Mouse (Mus musculus) gonadal fat pad, adult 2 months (tissue): ENCODE results near the gene Hdac11. TPM values are rescaled to one million over a fixed set of nuclear protein-coding genes. Genes with fewer than 3 reads are reported as not detected.

ENCODE experiments used
- DNase-seq: peaks from one replicate; pipeline ENCODE4 v3.0.0-alpha.2; 2012; ENCODE audit warnings: low read depth
- polyA plus RNA-seq: library from polyadenylated mRNA; depleted of rRNA; stranded (reverse); fragments of >200 nt; gene quantifications from 2 replicates; pipeline ENCODE4 v1.2.3, GENCODE M21; 2012

Hdac11 gene
- polyA plus RNA-seq, 1 experiment: 68.7 TPM

DNA sequence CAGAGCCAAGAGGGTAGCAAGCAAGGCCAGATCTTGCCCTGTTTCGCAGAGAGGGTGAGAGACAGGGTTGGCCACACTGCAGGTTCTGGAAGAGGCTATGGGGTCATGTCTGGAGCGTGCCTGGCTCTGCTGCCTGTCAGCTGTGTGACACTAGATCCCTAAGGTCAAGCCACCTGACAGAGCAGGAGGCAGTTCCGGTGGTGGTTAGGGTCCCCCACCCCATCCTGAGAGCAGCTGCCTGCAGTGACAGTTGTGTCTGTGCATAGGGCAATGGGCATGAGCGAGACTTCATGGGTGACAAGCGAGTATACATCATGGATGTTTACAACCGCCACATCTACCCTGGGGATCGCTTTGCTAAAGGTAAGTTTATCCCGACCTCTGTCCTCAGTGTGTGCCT, 12.7 kb downstream of the Hdac11 start:
- no peak for DNase-seq

DNA sequence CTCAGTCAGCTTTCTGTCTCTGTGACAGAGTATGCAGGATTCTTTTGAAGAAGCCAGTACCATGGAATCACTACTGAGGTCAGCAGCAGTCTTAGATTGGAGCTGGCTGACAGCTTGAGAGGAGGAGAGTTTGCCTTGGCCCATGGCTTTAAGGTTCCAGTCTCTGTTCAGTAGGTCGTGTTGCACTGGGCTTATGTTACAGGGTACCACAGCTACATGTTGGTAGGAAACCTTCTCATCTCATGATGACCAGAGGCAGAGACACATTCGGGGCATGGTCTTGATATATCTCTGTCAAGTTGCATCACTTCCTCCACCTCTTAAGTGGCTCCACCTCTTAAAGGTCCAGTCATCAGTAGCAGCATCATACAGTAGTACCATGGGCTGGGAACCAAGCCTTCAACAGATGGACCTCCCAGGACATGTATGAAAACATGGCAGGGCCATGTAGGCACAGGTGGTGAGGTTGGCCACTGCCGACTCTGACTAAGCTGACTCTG, 15.0 kb downstream of the Hdac11 start:
- DNase-seq: no peak

DNA sequence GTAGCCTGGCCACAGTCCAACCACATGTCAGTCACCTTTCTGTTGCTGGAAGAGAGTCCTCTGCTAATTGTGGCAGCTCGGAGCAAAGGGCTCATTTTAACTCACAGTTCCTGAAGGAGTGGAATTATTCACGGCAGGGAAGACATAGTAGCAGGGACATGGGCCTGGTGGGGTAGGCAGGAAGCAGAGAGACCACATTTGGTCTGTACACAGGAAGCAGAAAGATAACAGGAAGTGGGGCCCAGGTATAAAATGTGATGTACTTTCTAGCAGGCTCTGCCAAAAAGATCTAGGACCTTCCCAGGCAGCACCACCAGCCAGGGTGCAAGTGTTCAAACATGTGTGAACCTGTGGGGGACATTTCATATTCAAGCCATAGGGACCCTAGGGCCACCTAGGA, 15.9 kb downstream of the Hdac11 start:
- no peak for DNase-seq

DNA sequence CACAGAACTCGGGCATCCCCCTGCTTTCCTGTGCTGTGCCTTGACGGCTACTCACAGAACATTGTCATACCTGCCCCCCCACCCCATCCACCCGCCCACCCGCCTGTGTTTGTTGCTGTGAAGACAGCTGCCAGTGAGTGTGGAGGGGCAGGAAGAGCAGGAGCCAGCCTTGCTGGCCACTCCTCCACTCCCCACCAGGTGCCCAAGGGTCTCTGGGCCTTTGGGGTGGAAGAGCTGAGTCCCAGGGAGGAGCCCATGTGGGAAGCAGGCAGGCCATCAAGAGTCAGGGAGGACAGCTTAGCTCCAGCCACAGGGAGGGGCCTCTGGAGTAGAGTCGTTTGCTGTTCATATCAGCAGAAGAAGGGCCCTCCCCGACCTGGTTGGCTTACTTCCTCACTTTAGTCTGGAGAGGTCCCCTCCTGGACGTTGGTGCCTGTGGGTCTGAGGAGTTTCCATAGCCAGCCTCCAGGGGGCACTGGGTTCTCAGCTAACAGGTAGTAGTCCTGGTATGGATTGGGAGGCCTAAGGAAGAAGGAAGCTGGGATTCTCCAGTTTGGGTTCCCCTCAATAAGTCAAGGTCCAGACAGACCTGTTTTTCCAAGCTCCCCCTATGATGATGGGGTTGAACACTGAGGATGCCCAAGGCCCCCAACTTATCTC, 16.9 kb downstream of the Hdac11 start:
- DNase-seq: no peak

DNA sequence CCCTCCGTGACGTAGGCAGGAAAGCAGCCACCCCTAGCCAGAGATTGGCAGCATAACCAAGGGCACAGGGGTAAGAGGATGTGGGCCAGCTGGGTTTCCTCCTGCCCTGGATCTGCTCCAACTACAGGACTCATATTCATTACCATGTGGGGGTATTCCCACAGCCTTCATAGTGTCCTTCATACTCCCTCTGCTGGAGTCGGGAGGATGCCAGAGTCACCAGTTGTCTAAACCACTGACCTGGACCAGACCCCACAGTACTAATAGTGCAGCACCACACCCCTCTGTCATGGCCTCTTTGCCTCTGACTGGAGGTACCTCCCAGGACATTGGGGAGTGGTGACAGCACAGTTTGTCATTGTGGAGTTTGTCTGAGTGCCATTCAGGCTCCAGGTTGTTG, 17.7 kb downstream of the Hdac11 start:
- DNase-seq: no peak

DNA sequence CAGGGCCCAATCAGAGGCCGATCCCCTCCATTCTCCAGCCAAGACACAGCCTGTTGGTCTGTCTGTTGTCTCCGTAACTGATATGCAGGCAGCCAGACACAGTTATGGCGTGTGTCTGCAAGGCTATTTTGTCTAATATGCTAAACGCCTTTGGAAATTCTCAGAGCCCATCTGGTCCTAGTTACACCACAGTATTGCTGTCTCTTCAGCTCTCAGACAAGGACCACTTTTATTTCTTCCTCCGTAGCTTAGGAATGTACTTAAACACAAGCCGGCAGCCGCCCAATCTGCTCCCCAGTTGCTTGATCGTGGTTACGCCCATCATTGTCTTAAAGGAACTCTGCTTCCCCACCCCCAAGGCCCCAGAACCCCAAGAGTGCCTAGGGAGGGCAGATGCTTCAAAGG, 24.3 kb downstream of the Hdac11 start:
- no peak for DNase-seq

DNA sequence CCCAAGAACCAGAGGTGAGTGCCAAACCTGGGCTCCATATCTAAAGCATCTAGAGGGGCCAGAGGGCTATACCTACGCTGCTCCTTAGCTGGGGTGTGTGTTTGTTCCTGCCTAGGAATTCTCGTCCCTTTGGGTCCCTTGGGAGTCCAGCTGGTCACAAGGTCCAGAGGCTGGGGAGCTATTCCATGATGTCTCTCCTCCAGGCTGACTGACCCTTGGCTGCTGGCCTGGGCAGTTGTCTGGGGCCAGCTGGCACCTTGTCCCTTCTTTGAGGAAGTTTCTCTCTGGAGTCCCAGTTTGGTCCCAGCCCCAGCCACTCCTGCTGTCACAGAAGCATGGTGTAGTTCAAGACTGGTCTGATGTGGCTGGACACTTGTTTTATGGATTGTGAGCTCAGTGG, 24.9 kb downstream of the Hdac11 start:
- DNase-seq: no peak

DNA sequence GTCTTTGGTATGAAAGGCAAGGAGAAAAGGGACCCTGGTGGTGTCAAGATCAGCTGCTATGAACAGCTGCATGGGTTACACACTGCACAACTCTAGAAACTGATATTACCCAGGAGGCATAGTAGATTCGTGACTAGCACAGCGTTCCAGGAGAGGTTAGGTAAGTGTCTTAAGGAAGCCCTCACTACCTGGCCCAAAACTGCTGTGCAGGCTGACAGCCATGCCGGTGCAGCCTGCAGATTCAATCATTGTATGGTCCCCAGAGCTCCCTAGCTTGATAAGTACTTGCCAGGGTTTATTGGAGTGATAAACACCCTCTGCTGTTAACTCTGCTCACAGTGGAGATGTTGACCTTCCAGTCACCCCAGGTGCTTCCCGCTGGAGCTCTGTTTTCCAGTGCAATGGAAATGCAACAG, 25.6 kb downstream of the Hdac11 start:
- DNase-seq: no peak

DNA sequence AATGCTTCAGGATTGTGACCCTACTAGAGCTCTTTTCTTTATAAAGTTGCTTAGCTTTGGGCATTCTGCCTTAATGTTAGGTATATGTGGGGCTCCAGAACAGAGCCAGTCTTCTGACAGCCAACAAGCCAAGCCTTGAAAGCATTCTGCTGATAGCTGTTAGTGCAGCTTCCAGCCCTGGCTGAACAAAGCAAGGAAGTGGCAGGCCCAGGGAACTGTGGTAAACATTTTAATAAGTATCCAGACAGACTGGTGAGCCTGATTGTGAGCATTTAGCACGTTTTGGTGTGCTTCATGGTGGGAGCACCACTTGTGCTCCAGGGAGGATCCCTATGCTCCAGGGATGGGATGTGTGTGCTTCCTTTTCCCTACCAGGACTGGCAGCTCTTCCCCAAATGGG, 26.6 kb downstream of the Hdac11 start:
- no peak for DNase-seq

DNA sequence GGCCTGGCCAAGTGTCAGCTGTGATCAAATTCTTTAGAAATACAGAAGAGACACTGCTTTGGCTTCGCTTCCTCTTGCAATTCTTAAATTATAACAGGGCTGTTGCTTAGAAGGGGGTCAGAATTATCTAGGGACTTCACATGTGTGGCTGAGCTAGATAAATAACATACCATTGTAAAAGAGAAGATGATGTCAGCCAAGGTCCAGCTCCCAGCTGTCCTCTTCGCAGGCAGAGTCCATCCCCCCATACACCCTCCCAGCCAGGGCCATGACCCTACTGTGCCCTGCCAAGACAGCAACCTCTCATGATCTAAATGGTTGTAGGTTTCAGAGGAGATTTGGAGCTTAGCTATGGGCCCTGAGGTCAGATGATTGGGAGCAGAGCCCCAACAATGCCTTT, 27.5 kb downstream of the Hdac11 start:
- DNase-seq: no peak

DNA sequence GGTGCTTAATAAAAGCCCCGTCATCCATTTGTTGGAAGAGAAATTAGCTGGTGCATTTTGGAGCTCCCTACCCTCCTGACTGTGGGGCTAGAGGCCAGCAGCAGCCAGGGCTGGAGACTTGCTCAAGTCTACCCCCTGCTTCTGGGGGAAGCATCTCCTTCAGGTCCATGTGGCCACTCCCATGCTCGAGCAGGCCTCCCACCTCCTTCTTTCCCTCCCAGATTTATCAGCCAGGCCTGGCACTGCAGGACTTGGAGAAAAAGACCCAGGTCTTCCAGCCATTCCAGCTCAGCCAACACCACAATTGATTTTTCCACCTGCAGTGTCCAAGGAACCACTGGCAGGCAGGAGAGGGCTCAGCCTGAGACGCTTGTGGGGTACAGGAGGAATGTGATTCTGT, 28.3 kb downstream of the Hdac11 start:
- DNase-seq: no peak

DNA sequence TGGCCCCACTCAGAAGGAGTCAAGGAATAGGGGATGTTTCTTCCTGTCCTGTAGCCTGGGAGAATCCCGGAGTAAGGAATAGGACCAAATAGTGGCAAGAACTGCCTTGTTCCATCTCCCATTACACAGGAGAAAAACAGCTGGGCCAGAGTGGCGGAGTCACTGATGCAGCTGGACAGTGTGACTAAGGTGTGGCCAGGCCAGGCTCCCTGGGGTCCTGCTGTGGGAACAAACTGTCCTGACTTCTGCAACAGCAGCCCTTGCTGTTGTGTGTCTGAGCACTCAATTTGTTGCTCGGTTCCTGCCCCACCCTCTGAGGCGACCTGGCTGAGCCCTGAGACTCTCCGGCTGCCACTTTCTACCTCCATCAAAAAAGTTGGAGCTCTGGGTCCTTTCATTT, 29.0 kb downstream of the Hdac11 start:
- no peak for DNase-seq

DNA sequence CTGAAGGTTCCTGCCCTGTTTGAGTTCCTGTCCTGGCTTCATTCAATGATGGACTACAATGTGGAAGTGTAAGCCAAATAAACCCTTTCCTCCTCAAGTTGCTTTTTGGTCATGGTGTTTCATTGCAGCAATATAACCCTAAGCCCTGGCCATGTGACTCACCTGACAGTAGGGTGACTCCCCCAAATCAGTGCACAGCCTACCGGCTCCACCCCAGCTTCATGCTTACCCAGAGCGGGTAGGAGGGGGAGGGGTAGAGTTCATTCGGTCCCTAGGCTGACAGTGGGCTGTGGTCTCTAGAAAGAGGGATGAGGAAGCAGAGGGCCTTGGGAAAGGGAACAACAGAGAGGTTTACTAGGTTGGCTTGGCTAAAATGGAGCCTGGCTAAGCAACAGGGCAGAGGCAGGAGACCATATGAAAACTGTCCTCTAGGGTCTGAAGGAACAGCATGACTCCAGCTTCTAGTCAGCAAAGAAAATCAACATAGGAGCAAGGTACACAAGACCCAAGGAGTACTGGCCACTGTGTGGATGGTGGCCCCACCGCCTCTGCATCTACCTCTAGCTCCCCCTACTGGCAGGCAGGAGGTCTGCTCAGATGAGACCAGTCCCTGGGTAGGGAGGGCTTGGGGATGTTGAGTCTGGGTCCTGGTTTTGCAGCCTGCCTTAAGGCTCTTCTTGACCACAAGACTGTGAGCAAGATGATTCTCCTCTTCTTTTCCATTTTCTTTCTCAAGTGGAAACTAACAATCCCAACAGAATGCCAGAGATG, 29.9 kb downstream of the Hdac11 start:
- no peak for DNase-seq

DNA sequence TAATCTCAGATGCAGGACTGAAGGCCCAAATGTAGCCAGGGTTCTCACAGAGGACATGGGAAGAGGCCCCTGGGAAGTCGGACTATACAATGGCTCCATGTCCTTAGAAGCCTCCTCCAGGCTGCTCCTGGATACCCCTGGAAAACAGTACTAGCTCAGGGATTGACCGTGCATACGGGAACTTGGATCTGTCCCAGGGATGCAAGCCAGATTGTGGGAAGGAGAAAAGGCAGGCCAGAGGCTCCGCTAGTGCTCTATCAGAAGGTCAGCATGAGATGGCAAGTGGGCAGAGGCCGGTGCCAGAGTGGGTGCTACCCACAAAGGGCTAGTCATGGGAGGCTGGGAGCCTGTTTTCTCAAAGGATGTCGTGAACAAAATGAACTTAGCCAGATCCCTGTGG, 30.5 kb downstream of the Hdac11 start:
- no peak for DNase-seq

DNA sequence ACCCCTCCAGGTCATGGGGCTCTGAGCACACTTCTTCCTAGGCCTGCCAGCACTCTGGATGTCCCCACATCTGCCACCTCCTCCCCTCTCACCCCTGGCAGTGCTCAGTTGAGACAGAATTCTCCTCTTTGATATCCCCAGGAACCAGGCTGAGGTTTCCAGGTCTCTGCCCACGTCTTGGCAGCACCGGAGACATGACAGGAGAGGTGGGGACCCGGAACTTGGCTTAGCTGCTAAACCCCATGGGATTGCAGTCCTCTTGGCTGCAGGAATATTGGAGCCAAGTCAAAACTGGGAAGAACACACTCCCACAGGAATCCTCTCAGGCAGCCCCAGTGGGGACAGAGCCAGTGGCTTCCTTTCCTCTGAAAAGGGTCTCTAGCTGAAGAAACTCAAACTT, 31.4 kb downstream of the Hdac11 start:
- DNase-seq: peak; percentile 79

DNA sequence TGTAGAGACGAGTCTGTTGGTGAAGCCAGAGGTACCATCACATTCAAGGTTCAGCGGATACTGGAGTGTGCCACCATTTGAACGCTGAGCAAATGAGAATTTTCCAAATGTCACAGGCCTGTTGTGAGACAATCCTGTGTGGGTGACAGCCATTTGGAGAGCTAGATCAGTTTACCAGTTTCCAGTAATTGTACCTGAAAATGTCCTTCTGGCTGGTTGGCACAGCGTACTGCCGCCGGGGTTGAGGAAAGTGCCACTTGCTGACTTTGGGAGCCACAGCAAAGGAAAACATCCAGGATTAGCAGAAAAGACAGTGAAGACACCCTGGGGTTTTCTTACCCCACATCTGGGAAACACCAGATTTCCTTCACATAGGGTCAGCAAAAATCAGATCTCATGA, 33.5 kb downstream of the Hdac11 start:
- no peak for DNase-seq

DNA sequence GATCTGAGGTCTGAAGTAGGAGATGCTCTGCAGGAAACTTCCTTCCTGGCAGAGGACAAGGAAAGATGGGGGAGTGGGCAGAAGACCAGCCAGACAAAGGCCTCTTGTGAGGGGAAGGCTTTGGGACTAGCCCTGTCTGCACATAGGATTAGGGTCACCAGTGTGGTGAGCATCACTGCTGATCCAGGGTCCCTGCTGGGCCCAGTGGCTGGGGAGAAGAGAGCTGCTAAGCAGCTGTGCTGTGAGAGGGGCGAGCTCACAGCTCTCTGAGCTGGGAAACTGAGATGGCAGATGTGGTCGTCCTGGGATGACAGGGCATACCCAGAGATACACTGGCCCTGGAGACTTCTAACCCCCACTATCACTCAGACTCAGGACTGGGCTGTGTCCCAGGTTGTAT, 35.0 kb downstream of the Hdac11 start:
- DNase-seq: no peak

DNA sequence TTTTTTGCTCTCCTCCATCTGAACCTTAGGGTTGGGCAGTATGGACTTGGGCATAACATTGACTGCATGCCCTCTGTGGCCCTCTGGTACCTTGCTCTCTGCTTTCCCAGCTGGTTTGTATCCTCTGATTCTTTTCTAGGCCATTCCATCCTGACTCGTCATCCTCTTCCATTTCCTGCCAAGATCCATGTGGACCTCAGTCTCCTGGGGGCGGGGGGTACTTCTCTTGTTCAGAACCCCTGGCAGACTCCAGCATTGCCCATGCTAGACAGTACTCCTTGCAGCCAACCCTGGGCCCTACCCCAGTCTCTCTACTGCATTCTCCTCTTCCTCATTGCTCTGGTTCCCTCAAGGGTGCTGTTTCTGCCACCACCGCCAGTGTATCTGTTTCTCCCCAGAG, 36.0 kb downstream of the Hdac11 start:
- no peak for DNase-seq

DNA sequence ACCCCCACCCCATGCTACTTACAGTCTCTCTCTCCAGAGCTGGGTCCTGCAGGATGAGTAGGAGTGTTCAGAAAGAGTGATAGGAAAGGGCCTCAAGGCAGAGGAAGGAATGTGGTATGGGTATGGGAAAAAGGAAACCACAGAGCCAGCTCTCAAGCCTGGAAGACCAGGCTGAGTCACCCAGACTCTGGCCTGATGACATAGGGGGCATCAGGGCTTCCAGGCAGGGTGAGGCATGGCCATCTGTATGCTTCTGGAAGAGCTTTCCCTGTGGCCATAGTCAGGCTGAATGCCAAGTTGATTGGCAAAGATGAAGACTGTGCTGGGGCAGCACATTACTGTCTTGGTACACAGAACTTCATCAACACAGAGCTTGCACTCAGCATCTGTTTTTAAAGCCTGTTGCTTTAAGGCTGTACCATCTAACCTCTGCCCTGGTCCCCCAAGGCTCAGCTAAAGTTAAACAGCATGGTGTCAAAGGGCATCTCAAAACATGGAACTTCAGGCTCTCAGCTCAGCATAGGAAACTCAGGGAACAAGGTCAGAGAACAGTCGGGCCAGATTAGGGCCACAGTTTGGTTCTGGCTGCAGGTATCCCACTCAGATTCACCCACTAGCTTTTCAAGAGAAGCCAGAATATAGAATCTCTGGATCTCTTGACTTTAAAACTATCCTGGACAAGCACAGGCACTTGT, 36.5 kb downstream of the Hdac11 start:
- DNase-seq: no peak

DNA sequence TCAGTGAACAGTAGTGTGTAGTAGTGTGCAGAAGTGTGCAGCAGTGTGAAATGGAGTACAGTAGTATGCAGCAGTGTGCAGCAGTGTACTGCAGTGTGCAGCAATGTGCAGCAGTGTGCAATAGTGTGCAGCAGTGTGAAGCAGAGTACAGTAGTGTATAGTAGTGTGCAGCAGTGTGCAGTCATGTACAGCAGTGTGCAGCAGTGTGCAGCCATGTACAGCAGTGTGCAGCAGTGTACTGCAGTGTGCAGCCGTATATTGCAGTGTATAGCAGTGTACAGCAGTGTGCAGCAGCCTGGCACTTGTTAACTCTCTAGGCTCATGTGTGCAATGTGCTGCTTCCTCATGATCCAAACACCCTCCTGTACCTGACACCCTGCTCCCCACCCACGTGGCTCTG, 42.0 kb downstream of the Hdac11 start:
- no peak for DNase-seq

DNA sequence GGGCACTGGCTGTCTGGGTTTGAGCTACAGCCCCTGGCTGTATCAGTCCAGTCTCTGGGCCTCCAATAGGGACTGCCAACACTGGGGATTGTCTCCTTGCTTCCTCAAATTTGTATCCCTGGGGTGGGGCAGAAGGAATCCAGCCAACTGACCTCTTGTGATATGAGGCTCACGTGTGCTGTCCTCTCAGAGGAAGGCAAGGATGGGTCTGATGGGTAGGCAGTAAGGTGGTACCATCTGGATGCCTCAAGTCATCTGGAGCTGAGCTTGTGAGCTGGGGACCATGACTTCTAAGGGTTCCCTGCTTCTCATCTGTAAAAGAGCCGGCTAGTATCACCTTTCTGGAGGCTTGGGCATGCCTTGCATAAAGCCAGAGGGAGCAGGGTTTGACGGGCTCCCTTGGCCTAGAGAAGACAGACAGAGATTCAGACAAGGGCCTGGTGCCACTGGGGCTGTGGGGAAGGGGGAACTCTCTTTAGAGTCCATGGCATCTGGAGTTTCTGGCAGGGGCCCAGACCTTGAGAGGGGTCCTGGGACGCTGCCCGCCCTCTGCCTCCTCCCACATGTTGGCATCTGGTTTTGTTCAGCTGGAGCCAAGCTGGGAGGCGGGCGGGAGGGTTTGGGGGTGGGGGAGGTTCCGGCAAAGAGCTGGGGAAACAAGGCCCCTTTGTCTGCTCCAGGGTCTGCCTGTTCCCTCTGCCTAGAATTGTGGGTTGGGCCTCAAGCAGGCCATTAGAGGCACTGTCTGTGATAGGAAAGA, 44.1 kb downstream of the Hdac11 start:
- no peak for DNase-seq

DNA sequence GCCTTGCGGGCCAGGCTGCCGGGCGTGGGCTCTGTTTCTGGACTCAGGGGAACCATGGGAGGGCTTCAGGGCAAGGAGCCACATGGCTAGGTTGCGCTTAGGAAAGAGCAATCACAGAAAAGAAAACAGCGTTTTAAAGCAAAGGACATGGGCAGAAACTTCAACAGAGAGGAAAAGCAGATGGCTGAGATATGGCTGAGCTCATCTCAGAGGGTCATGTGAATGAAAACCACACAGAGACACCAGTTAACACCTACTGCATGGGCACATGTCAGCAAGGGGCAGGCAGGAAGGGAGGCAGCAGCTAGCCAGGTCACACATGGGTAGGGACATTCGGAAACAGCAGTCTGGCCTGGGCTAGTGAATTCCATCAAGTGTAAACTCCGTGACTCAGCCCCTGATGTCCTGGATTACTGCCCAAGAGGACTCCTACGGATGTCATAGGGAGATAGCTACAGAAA, 45.4 kb downstream of the Hdac11 start:
- no peak for DNase-seq
